Mouse (Mus musculus): ENCODE data around the gene Gm4175. TPM values are rescaled to one million over a fixed set of nuclear protein-coding genes. Genes with fewer than 3 reads are reported as not detected.

The Gm4175 gene
- not detected in 2 replicates for total RNA-seq (2023)

GRCm38 (mm10) chr7:21761375-21761774 lies at the start of gene Gm4175:
Gm4175 (minus strand) TSS chr7:21761475.

GRCm38 (mm10) chr7:21796628-21797027 lies 35.4 kb upstream of the Gm4175 start, which contains the start of gene Gm4177:
Gm4177 (minus strand) TSS chr7:21796728.

Other genes with a start within 250 kb of the Gm4175 start
- not detected in 2 replicates for gene Vmn1r130, start 249.7 kb downstream of the Gm4175 start, total RNA-seq (2023)
- gene Vmn1r131, start 215.4 kb downstream of the Gm4175 start, total RNA-seq (2023): not detected in 2 replicates
- gene Vmn1r132, start 147.4 kb downstream of the Gm4175 start, total RNA-seq (2023): not detected in 2 replicates
- not detected in 2 replicates for gene Gm4177, start 35.3 kb upstream of the Gm4175 start, total RNA-seq (2023)
- gene Vmn1r135, start 70.9 kb upstream of the Gm4175 start, total RNA-seq (2023): not detected in 2 replicates
- not detected in 2 replicates for gene Gm5725, start 82.8 kb upstream of the Gm4175 start, total RNA-seq (2023)
- not detected in 2 replicates for gene Gm5891, start 159.8 kb upstream of the Gm4175 start, total RNA-seq (2023)
- not detected in 2 replicates for gene Vmn1r137, start 233.1 kb upstream of the Gm4175 start, total RNA-seq (2023)

Data from neutrophil, adult 65 days (primary cell).